Mouse (Mus musculus) limb, embryonic 14.5 days (tissue): ENCODE measurements around the gene Clec4a4. TPM values are rescaled to one million over a fixed set of nuclear protein-coding genes. Genes with fewer than 3 reads are reported as not detected.
"Not testable (repeated sequence)": the region's sequence is repeated elsewhere in the genome, so short reads cannot be mapped to it uniquely, and the experiment has no call there.

Source experiments
- ATAC-seq: fragments of 200-750 bp; cut with Nextera tagmentation; 2 replicates; pipeline ENCODE4 v1.8.0; 2017; ENCODE audit warnings: low read depth, moderate number of reproducible peaks, moderate TSS enrichment; ENCODE audit not compliant: low FRiP score
- DNase-seq: peaks from one replicate; pipeline ENCODE4 v3.0.0-alpha.2; 2015; ENCODE audit warnings: low spot score
- H3K27ac ChIP-seq: fragments of 300-500 bp; sonication (generic); replicated peaks from 2 replicates; pipeline ENCODE4 v1.5.1; 2014; ENCODE audit warnings: low read depth, mild to moderate bottlenecking, low read length, moderate library complexity, mixed read lengths
- H3K27me3 ChIP-seq: fragments of 300-500 bp; sonication (generic); 2 replicates; pipeline ENCODE4 v1.6.1; 2014; ENCODE audit warnings: low read length, mixed read lengths; ENCODE audit not compliant: control insufficient read depth, insufficient read depth
- H3K36me3 ChIP-seq: fragments of 300-500 bp; sonication (generic); 2 replicates; pipeline ENCODE4 v1.6.1; 2014; ENCODE audit warnings: mild to moderate bottlenecking, low read length, moderate library complexity, mixed read lengths; ENCODE audit not compliant: control insufficient read depth, insufficient read depth
- H3K4me1 ChIP-seq: fragments of 300-500 bp; sonication (generic); 2 replicates; pipeline ENCODE4 v1.6.1; 2014; ENCODE audit warnings: antibody characterized with exemption, low read length, mixed read lengths; ENCODE audit not compliant: control insufficient read depth, insufficient read depth
- H3K4me2 ChIP-seq: fragments of 300-500 bp; sonication (generic); replicated peaks from 2 replicates; pipeline ENCODE4 v1.6.1; 2014; ENCODE audit warnings: low read depth, mild to moderate bottlenecking, low read length, moderate library complexity; ENCODE audit not compliant: severe bottlenecking
- H3K4me3 ChIP-seq: fragments of 300-500 bp; sonication (generic); replicated peaks from 2 replicates; pipeline ENCODE4 v1.5.1; 2014; ENCODE audit warnings: low read length
- H3K9ac ChIP-seq: fragments of 300-500 bp; sonication (generic); 2 replicates; pipeline ENCODE4 v1.6.1; 2014; ENCODE audit warnings: mild to moderate bottlenecking, low read depth, low read length, moderate library complexity; ENCODE audit not compliant: severe bottlenecking
- H3K9me3 ChIP-seq: fragments of 300-500 bp; sonication (generic); 2 replicates; pipeline ENCODE4 v1.6.1; 2016; ENCODE audit warnings: low read length; ENCODE audit not compliant: control insufficient read depth
- POLR2A ChIP-seq: fragments of 200-500 bp; IDR thresholded peaks from 2 replicates; pipeline ENCODE4 v1.8.0; 2012; ENCODE audit warnings: inconsistent platforms, mild to moderate bottlenecking, moderate library complexity, borderline replicate concordance; ENCODE audit not compliant: insufficient read depth, insufficient read length; ENCODE audit errors: extremely low read depth
- WGBS: fragments of 180-500 bp; shearing (Covaris S2); extraction: QIAGEN DNeasy Blood & Tissue Kit; methylation state at CpG from one replicate; pipeline ENCODE4 v1.1.7; 2014; 5-methylcytosine and 5-hydroxymethylcytosine counted together
- polyA plus RNA-seq, 2 experiments: library from polyadenylated mRNA; depleted of rRNA in 1 of 2; stranded (reverse) in 1 of 2; unstranded in 1 of 2; fragments of >200 nt; fragmentation: Nextera tagmentation in 1 of 2; extraction: Ambion mirVana in 1 of 2; gene quantifications; 2 replicates each; pipeline versions ENCODE4 v1.2.1 to v1.2.3; 2012 to 2014

The Clec4a4 gene
- polyA plus RNA-seq (2012; rRNA removed) (not detected in 2 replicates), polyA plus RNA-seq (2014; fragmentation: Nextera tagmentation; extraction: Ambion mirVana) (not detected in 2 replicates)

GRCm38 (mm10) chr6:122989876-122990437, at the start of gene Clec4a4:
Clec4a4 (plus strand) TSS chr6:122990367.
- Histone ChIP-seq H3K36me3 (no peaks in the 10 kb centered on the region), H3K27me3 (no peaks in the 10 kb centered on the region), H3K9me3 (peaks cover 12% of the 10 kb centered on the region; the same call in 1 of the 2 replicates), H3K4me2 (no peak within 1 kb of the TSS), H3K4me3 (no peak within 1 kb of the TSS), H3K4me1 (no peaks in the 10 kb centered on the region), H3K9ac (no peak within 1 kb of the TSS), H3K27ac (no peak within 1 kb of the TSS)
- WGBS: 83% methylated on average over 6 of the region's 6 CpGs
- DNase-seq: no peak
- no peak for TF ChIP-seq POLR2A
- ATAC-seq: no peak

GRCm38 (mm10) chr6:122946760-122947159, 43.4 kb upstream of the Clec4a4 start:
- no peak overlapping the region for H3K4me3 ChIP-seq
- TF ChIP-seq POLR2A: no peak
- DNase-seq: no peak
- no peaks in the 10 kb centered on the region for H3K4me1 ChIP-seq
- no peaks in the 10 kb centered on the region for H3K9me3 ChIP-seq
- no peak overlapping the region for H3K4me2 ChIP-seq
- ATAC-seq: no peak
- no peak overlapping the region for H3K27ac ChIP-seq
- 86% methylated on average over 2 of the region's 2 CpGs for WGBS
- H3K9ac ChIP-seq: no peak overlapping the region
- no peaks in the 10 kb centered on the region for H3K36me3 ChIP-seq
- H3K27me3 ChIP-seq: no peaks in the 10 kb centered on the region

GRCm38 (mm10) chr6:122952401-122952800, 37.8 kb upstream of the Clec4a4 start, which contains the start of gene Clec4a3:
Clec4a3 (plus strand) TSS chr6:122952515.
- Histone ChIP-seq H3K4me1 (no peaks in the 10 kb centered on the region), H3K4me3 (no peak within 1 kb of the TSS), H3K27ac (no peak within 1 kb of the TSS), H3K9me3 (no peaks in the 10 kb centered on the region), H3K27me3 (no peaks in the 10 kb centered on the region), H3K4me2 (no peak within 1 kb of the TSS), H3K9ac (no peak within 1 kb of the TSS), H3K36me3 (no peaks in the 10 kb centered on the region)
- ATAC-seq (no peak), DNase-seq (no peak)
- WGBS: 80% methylated on average over 8 of the region's 8 CpGs
- no peak for TF ChIP-seq POLR2A

- no peaks in the 10 kb centered on the region for H3K4me1 ChIP-seq
- H3K27ac ChIP-seq: no peak overlapping the region
- no peaks in the 10 kb centered on the region for H3K36me3 ChIP-seq
- TF ChIP-seq POLR2A: no peak
- H3K27me3 ChIP-seq: no peaks in the 10 kb centered on the region
- ATAC-seq (no peak), DNase-seq (no peak)
- H3K9me3 ChIP-seq: no peaks in the 10 kb centered on the region
- H3K4me3 ChIP-seq: no peak overlapping the region
- 72% methylated on average over 2 of the region's 2 CpGs for WGBS
- no peak overlapping the region for H3K9ac ChIP-seq
- H3K4me2 ChIP-seq: no peak overlapping the region
These were observed 25.6 kb upstream of the Clec4a4 start for GRCm38 (mm10) chr6:122964562-122964961.

GRCm38 (mm10) chr6:122969048-122969447, 21.1 kb upstream of the Clec4a4 start:
- Histone ChIP-seq H3K27me3 (no peaks in the 10 kb centered on the region), H3K4me3 (no peak overlapping the region), H3K4me1 (no peaks in the 10 kb centered on the region)

GRCm38 (mm10) chr6:123004696-123005095, 14.5 kb downstream of the Clec4a4 start:
- H3K9ac ChIP-seq, H3K4me3 ChIP-seq, H3K4me2 ChIP-seq, H3K4me1 ChIP-seq, ATAC-seq, H3K36me3 ChIP-seq, H3K27me3 ChIP-seq, DNase-seq, H3K9me3 ChIP-seq, H3K27ac ChIP-seq: not testable (repeated sequence)
- 70% methylated on average over 2 of the region's 2 CpGs for WGBS

More at GRCm38 (mm10) chr6:122969048-122969447, 21.1 kb upstream of the Clec4a4 start:
- ATAC-seq: no peak
- no peaks in the 10 kb centered on the region for H3K36me3 ChIP-seq
- TF ChIP-seq POLR2A: no peak
- H3K9me3 ChIP-seq: no peaks in the 10 kb centered on the region
- no peak overlapping the region for H3K27ac ChIP-seq
- no peak overlapping the region for H3K9ac ChIP-seq
- no peak for DNase-seq
- WGBS: 88% methylated on average over 2 of the region's 2 CpGs
- no peak overlapping the region for H3K4me2 ChIP-seq
